Mouse (Mus musculus): ENCODE measurements at regions not wholly inside any gene's neighbourhood (a gene's known extent, or its start where the extent isn't known, plus 50 kb on each side); places are given as distances from the start of the nearest gene placed in this dataset.

DNA sequence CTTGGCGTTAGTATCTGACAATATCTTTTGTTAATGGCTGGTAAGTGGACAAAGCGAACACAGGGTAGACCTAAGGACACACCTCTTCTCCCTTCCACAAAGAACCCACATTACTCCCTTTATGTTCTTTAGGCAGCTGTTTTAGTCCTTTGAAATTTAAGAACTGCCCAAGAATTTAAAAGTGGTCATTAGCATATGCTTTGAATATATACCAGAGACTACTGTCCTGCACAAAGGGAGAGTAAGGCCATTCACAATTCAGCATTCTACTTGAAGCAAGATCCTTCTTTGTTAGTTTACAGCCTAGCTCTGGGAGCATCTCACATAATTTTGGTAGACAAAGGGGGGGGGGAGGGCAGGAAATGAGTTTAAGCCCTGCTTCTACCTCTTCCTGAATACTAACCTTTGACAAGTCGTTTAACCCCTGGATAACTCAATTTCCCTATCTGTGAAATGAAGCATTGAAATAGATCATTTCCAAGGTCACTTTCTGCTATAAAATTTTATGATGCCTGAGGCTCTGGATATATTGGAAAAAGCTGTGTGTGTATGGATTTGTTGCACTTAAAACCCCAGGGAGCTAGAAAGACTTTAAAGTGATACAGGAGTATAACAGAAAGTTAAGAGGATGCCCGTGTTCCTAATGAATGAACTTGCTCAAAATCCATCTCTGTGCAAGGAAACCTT, 62.0 kb upstream of the Bach2 start:
- no peak for ATAC-seq (ENCODE audit: insufficient number of reproducible peaks, low FRiP score, low TSS enrichment)

DNA sequence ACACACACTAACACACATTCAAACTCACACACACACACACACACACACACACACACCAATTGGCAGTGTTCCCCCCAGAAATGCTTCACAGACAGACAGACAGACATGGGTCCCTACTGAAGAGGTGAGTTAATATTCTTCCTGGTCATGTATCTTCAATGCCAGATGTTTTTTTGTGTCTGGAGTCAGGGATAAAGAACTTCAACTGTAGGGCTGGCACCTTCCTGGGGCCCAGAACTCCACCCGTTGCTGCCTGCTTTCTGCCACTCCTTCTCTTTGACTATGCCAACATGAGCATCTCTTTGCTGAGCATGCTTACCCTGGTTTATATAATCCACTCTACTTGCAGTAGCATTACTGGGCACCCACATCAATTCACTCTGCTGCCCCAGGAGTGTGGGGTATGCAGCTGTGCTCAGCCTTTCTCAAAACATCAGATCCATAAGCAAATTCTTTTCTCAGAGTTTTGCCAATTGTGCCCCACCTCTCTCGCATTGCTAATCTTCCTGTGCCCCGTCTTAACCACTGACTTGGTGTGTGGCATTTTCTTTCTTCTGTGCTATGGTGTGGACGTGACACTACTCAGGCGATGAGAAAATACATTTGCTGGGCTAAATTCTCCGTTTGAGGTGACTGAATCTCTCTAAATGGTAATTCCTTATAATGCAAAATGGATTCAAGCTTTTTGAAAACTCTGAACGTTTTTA, 60.5 kb upstream of the Bach2 start:
- ATAC-seq (ENCODE audit: insufficient number of reproducible peaks, low FRiP score, low TSS enrichment), result no peak

DNA sequence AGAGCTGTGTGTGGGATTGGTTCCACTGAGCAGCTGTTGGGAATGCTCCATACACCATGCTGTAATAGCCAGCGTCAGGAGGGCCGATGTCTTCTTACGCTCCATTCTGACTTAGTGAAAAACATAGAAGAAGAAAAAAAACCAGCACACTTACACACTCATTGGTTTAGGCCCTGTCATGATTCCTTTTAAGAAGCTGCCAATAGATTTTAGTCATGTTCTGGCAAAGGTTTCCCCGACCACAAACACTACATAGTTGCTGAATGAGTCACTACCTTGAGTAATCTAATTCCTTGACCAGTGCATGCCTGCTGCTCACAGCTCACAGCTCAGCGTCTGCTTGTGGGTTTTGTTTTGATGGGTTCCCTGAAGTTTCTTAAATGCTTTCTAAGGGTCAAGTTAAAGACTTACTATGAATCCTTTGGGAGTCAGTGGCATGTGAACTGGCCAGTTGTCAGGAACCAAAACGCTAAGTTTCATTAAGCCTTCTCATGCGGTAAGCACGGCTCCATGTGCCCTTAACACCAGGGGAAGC, 58.8 kb upstream of the Bach2 start:
- no peak for ATAC-seq (ENCODE audit: insufficient number of reproducible peaks, low FRiP score, low TSS enrichment)

DNA sequence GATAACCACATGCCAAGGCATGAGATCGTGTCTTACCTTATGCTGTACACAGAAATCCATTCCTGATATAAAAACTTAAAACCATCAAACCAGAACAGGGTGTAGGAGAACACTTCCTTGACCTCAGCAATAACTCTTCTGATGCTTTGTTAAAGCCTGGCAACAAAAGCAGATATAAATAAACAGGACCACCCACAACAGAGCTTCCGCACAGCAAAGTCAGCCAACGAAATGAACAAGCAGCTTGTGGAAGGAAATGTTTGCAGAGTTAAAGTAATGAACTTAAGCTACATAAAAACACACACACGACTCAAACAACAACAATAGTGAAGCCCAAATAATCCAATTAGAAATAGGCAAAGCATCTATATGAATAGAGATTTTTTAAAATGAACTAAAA, 54.8 kb upstream of the Bach2 start:
- no peak for ATAC-seq (ENCODE audit: insufficient number of reproducible peaks, low FRiP score, low TSS enrichment)

DNA sequence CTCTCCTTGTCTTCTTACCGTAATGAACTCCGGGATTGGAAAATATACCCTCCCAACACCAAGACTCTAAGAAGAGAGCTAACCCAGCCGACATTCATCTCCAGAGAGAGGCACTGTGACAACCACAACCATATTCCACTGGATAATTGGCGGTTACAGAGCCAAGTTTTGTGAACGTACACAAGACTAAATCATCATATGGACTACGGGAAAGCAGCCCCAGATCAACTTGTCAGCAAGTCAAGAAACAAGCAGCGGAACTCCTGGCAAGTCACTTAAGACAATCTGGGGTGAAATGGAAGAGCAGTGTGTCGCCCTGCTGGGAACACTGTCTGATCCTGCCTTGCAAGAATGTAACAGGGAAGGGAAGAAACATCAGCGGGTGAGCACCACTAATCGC, 52.6 kb upstream of the Bach2 start:
- ATAC-seq (ENCODE audit: insufficient number of reproducible peaks, low FRiP score, low TSS enrichment), result no peak

DNA sequence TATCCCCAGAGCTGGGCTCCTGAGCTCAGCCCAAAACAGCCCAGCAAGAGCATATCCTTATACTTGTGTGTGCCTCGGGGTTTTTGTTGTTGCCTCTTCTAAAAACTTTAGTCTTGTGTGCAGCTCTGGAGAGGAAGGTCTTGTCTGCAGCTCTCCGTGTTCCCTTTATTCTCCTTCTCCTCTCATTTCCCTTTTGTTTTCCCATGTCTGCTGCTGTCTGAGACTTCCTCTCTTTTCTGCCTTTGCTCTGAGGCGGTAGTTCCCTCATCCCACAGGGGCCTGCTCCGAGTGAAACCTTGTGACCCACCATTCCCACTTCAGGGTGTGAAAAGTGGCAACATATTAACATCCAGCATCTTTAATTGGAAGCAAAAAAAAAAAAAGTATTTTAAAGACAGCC, 51.5 kb upstream of the Bach2 start:
- ATAC-seq (ENCODE audit: insufficient number of reproducible peaks, low FRiP score, low TSS enrichment), result no peak

DNA sequence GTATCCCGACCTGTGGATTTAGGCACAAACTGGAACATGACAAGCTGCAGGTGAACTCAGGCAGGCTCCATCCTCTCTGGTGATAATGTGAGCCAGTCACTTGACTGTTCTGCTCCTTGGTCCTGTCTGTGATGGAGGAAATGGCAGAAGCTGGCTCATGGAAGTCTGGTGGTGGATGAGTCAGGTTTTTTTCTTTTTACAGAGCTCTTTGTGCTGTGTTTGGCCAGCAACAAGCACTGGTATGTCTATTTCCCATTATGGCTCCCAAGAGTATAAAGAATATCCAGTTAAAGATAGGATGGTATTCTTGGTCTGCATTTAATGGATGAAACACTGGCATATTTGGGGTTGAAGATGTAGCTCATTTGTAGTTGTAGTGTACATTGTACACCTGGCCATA, 50.5 kb upstream of the Bach2 start:
- ATAC-seq (ENCODE audit: insufficient number of reproducible peaks, low FRiP score, low TSS enrichment), result no peak

DNA sequence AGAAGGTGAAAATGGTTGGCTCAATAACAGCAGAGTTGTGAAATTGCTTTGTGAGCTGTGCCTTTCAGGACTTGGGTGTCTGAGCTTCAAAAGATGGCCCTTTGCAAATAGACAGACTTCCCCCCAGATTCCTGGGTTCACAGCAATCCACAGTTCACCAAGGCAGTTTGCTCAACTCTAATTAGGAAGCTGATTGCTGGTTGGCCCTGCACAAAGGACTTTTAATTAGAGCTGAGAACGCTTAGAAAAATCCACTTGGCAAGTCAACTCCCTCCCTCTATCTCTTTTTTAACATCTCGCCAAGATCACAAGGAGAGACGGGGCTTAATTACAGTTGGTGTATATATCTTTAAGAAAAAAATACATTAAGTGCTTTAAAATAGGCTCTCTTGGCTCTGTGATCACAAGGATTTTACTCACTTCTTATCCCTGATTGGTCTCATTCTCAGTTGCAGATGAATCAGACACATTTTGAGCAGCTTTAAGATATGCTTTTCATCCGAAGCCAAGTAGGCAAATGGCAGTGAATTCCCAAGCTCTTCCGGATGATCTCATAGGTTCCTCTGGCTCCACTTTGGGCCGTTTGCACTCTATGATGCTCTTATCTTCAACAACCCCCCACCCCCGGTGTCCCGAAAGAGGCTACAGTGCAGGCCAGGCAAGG, 49.7 kb upstream of the Bach2 start:
- ATAC-seq (ENCODE audit: insufficient number of reproducible peaks, low FRiP score, low TSS enrichment), result no peak

All from cerebellum, adult (tissue).